Mouse (Mus musculus): ENCODE results near the gene Rpusd2. TPM values are rescaled to one million over a fixed set of nuclear protein-coding genes. Genes with fewer than 3 reads are reported as not detected.
"Not testable (repeated sequence)": the region's sequence is repeated elsewhere in the genome, so short reads cannot be mapped to it uniquely, and the experiment has no call there.

Rpusd2 gene
- polyA plus RNA-seq, 1 experiment from 2014 or later: 5.0 TPM

DNA sequence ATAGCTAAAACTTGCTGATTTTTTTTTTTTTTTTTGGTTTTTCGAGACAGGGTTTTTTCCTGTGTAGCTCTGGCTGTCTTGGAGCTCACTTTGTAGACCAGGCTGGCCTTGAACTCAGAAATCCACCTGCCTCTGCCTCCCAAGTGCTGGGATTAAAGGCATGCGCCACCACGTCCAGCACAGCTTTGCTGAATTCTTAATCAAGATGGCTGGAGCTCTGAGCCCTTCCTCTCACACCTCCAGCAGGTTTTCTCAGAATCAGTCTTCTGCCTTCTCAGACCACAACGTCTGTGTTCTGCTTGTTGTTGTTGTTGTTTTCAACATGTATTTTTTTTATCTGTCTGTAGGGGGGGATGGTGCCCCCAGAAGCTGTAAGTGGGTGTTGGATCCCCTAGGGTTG lies 18.3 kb upstream of the Rpusd2 start:
- H3K27ac ChIP-seq (ENCODE audit: poor library complexity, severe bottlenecking); H3K9ac ChIP-seq; H3K4me2 ChIP-seq; H3K27me3 ChIP-seq (replicated peaks); H3K4me3 ChIP-seq; H3K9me3 ChIP-seq (replicated peaks); ATAC-seq (ENCODE audit: insufficient number of reproducible peaks, low FRiP score): not testable (repeated sequence)
- 74% methylated on average over 4 of the region's 4 CpGs for WGBS
- peaks cover 21% of the 10 kb centered on the region for H3K36me3 ChIP-seq
- peaks cover 22% of the 10 kb centered on the region for H3K4me1 ChIP-seq (replicated peaks)

DNA sequence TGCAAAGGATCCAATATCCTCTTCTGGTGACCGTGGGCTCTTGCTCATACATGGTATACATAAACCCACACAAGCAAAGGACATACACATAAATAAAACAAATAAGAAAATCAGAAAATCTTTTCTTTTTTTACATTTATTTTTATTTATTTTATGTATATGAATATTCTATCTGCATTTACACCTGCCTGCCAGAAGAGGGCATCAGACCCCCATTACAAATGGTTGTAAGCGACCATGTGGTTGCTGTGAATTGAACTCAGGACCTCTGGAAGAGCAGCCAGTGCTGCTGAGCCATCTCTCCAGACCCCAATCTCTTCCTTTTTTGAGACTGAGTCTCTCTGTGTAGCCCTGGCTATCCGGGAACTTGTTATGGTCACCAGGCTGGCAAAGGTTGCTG lies 16.9 kb upstream of the Rpusd2 start:
- H3K4me3 ChIP-seq: no peak overlapping the region
- no peak for ATAC-seq (ENCODE audit: insufficient number of reproducible peaks, low FRiP score)
- H3K36me3 ChIP-seq: peaks cover 34% of the 10 kb centered on the region
- no peak overlapping the region for H3K27ac ChIP-seq (ENCODE audit: poor library complexity, severe bottlenecking)
- H3K9ac ChIP-seq: no peak overlapping the region
- peaks cover 22% of the 10 kb centered on the region for H3K4me1 ChIP-seq (replicated peaks)
- no peaks in the 10 kb centered on the region for H3K27me3 ChIP-seq (replicated peaks)
- H3K4me2 ChIP-seq: no peak overlapping the region
- peaks cover 3% of the 10 kb centered on the region; the same call in 1 of the 2 replicates for H3K9me3 ChIP-seq (replicated peaks)
- WGBS: 90% methylated on average over 3 of the region's 3 CpGs

DNA sequence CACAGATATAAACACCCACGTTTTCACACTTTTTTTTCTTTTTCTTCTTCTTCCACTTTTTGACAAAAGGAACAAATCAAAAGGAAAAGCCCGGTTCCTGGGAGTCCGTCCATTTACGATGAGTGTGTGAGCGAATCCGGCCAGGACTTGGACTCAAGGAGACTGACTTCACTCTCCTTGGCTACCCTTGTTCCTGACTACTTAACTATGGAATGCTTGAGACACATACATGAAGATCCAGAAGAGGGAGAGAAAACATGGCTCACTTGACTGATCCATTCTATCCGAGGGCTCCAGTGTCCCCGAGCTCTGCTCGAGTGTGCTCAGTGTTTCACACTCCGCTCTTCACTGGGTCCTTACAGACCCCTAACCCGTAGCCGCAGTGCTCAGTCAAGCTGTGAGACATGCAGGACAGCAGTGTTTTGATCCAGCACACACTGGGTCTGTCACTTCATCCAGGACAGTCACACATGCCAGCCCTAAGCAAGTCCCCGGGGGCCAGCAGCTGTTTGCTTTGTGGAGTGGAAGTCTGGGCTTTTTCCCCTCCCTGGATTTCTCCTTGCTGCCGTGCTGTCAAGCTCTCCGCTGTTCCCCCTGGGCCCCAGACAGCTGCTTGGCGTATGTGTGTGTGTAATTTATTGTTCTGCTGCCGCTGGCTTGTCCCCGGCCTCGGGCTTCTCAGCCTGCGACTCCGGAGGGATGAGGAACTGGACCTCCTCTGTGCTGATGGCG lies 16.0 kb upstream of the Rpusd2 start:
- no peak overlapping the region for H3K27ac ChIP-seq (ENCODE audit: poor library complexity, severe bottlenecking)
- H3K9me3 ChIP-seq (replicated peaks): peaks cover 3% of the 10 kb centered on the region; the same call in 1 of the 2 replicates
- H3K4me2 ChIP-seq: peak overlapping the region; percentile 26
- H3K4me3 ChIP-seq: 0 out of 2 replicates have a peak overlapping the region, but pooled peaks have one; percentile 2
- ATAC-seq (ENCODE audit: insufficient number of reproducible peaks, low FRiP score): no peak
- peaks cover 41% of the 10 kb centered on the region for H3K36me3 ChIP-seq
- no peaks in the 10 kb centered on the region for H3K27me3 ChIP-seq (replicated peaks)
- WGBS: 54% methylated on average over 22 of the region's 22 CpGs
- H3K9ac ChIP-seq: no peak overlapping the region
- H3K4me1 ChIP-seq (replicated peaks): peaks cover 22% of the 10 kb centered on the region

DNA sequence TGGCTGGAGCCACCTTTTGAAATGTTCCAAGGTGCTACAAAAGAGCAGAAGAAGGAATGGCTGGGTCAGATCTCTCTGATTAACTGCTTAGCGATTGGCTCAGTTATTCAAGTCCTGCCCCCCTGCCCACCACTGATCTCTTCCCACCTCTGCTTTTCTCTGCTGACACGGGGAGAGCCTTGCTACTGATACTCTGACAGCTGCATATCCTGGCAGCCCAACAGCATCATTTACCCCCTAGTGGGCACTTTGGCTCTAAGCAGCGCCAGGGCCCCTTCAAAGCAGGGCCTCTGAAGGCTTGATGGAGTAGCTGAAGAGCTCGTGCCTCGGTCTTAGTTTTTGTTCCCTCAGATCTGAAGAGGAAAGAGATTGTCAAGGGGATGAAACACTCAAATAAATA lies 15.5 kb upstream of the Rpusd2 start:
- H3K9ac ChIP-seq: no peak overlapping the region
- 15% methylated on average over 5 of the region's 5 CpGs for WGBS
- ATAC-seq (ENCODE audit: insufficient number of reproducible peaks, low FRiP score): no peak

DNA sequence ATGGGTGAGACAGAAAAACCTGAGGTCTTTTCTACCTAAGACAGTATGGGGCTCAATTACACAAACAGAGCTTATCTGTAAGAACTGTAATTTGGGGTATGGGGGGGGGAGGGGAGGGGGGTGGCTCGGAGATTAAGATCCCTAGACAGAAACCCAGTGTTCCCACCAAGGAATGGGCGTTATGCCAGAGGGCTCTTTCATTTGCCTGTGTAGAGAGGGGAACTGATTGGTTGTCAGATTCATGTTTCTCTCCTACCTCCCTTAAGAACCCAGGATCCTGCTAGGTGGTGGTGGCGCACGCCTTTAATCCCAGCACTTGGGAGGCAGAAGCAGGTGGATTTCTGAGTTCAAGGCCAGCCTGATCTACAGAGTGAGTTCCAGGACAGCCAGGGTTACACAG lies 15.1 kb upstream of the Rpusd2 start:
- peaks cover 43% of the 10 kb centered on the region for H3K36me3 ChIP-seq

More for the DNA sequence above, 15.5 kb upstream of the Rpusd2 start:
- peaks cover 41% of the 10 kb centered on the region for H3K36me3 ChIP-seq
- no peaks in the 10 kb centered on the region for H3K27me3 ChIP-seq (replicated peaks)
- no peak overlapping the region for H3K27ac ChIP-seq (ENCODE audit: poor library complexity, severe bottlenecking)
- peak overlapping the region; percentile 26 for H3K4me2 ChIP-seq
- peaks cover 3% of the 10 kb centered on the region; the same call in 1 of the 2 replicates for H3K9me3 ChIP-seq (replicated peaks)
- peaks cover 22% of the 10 kb centered on the region for H3K4me1 ChIP-seq (replicated peaks)
- 0 out of 2 replicates have a peak overlapping the region, but pooled peaks have one; percentile 2 for H3K4me3 ChIP-seq

DNA sequence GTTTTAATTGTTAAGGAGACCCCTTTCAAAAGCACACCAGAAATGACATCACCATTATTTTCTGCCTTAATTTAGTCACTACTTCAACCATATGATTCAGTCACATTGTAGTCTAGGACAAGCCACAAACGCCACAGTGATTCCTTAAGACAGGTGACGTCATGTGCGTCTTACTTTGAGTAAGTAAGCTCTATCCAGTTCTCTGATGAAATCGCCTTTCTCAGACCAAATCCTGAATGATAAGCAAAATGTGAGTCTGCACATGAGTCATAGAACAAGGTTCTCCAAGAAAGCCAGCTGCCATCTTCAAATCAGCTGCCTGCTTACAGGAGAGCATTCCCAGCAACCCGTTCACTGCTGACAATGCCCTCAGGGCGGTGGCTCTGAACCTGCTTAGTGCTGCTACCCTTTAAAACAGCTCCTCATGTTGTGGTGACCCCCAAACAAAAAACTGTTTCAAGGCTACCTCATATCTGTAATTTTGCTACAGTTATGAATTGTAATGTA lies 11.4 kb upstream of the Rpusd2 start:
- no peaks in the 10 kb centered on the region for H3K27me3 ChIP-seq (replicated peaks)
- H3K4me3 ChIP-seq: no peak overlapping the region
- H3K4me1 ChIP-seq (replicated peaks): peaks cover 17% of the 10 kb centered on the region
- 92% methylated on average over 6 of the region's 6 CpGs for WGBS
- H3K36me3 ChIP-seq: peaks cover 52% of the 10 kb centered on the region
- no peak overlapping the region for H3K4me2 ChIP-seq
- H3K9ac ChIP-seq: no peak overlapping the region
- ATAC-seq (ENCODE audit: insufficient number of reproducible peaks, low FRiP score): no peak
- H3K27ac ChIP-seq (ENCODE audit: poor library complexity, severe bottlenecking): no peak overlapping the region
- H3K9me3 ChIP-seq (replicated peaks): no peaks in the 10 kb centered on the region

More for the DNA sequence above, 15.1 kb upstream of the Rpusd2 start:
- Histone ChIP-seq H3K4me2 (no peak overlapping the region), H3K27ac (ENCODE audit: poor library complexity, severe bottlenecking) (no peak overlapping the region), H3K4me3 (no peak overlapping the region), H3K9me3 (replicated peaks) (peaks cover 3% of the 10 kb centered on the region; the same call in 1 of the 2 replicates), H3K27me3 (replicated peaks) (no peaks in the 10 kb centered on the region), H3K4me1 (replicated peaks) (peaks cover 22% of the 10 kb centered on the region), H3K9ac (no peak overlapping the region)
- no peak for ATAC-seq (ENCODE audit: insufficient number of reproducible peaks, low FRiP score)
- 54% methylated on average over 4 of the region's 4 CpGs for WGBS

DNA sequence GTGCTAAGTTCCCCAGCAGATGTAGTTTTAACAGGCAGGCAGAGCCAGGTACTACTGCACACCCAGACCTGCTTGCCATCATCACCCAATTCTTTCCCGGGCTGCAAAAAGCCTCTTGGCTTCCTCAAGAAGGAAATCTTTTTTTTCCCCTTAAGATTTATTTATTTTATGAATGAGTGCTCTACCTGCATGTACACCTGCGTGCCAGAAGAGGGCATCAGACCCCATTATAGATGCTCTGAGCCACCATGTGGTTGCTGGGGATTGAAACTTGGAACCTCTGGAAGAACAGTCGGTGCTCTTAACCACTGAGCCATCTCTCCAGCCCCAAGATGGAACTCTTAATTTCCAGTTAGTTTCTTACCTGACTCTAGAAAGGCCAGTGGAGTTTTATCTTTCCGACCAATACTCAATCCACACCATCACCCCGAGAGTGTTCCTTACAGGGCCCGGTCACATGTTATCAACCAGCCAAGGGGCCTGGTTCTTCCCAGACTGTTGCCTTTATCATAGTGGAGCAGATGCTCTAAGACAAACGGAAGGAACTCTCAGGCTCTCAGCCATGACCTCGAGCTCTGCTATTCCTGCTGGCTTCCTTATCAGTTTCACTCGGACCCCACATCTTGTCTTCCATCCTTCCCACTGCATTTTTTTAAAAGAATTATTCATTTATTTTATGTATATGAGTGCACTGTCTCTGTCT lies 9.9 kb upstream of the Rpusd2 start:
- ATAC-seq (ENCODE audit: insufficient number of reproducible peaks, low FRiP score): no peak
- no peak overlapping the region for H3K4me2 ChIP-seq
- H3K27ac ChIP-seq (ENCODE audit: poor library complexity, severe bottlenecking): no peak overlapping the region
- no peak overlapping the region for H3K4me3 ChIP-seq
- H3K9ac ChIP-seq: no peak overlapping the region
- no peaks in the 10 kb centered on the region for H3K27me3 ChIP-seq (replicated peaks)
- no peaks in the 10 kb centered on the region for H3K9me3 ChIP-seq (replicated peaks)
- H3K4me1 ChIP-seq (replicated peaks): peaks cover 9% of the 10 kb centered on the region
- H3K36me3 ChIP-seq: peaks cover 50% of the 10 kb centered on the region
- 50% methylated on average over 9 of the region's 9 CpGs for WGBS

DNA sequence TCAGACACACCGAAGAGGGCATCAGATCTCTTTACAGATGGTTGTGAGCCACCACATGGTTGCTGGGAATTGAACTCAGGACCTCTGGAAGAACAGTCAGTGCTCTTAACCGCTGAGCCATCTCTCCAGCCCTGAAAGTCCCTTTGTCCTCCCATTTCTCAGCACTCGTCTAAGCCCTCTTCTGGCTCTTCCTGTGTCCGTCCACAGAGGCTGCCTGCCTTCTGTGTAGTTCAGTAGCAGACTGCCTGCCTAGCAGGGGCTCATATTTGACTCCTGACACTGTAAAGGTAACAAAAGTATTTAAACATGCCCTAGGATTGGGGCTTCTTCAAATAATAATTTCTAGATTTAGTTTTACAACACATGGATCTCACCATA lies 9.4 kb upstream of the Rpusd2 start:
- Histone ChIP-seq H3K27me3 (replicated peaks) (no peaks in the 10 kb centered on the region), H3K4me1 (replicated peaks) (peaks cover 9% of the 10 kb centered on the region), H3K27ac (ENCODE audit: poor library complexity, severe bottlenecking) (no peak overlapping the region), H3K9me3 (replicated peaks) (no peaks in the 10 kb centered on the region), H3K36me3 (peaks cover 47% of the 10 kb centered on the region), H3K4me2 (no peak overlapping the region), H3K4me3 (no peak overlapping the region), H3K9ac (no peak overlapping the region)
- ATAC-seq (ENCODE audit: insufficient number of reproducible peaks, low FRiP score): no peak
- 69% methylated on average over 4 of the region's 4 CpGs for WGBS

DNA sequence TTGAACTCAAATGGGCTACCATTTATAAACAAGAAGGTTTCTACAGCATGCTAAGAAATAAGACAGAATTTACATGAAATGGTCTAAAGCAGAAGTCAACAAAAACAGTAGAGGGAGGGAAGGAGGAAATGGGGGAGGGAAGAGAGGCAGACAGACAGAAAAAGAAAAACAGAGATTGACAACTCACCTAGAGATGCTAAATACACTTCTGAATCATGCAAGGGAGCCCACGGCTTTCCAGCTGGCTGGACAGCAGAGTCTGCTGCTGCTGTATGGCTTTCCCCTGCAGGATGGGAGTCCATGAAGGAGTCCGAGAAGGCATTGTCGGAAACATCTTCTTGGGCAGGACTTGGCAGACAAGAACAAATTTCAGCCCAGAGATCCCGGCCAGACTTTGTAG lies 7.6 kb upstream of the Rpusd2 start:
- H3K4me1 ChIP-seq (replicated peaks): peaks cover 9% of the 10 kb centered on the region
- WGBS: 90% methylated on average over 4 of the region's 4 CpGs
- no peak for ATAC-seq (ENCODE audit: insufficient number of reproducible peaks, low FRiP score)
- no peak overlapping the region for H3K9ac ChIP-seq
- H3K4me2 ChIP-seq: no peak overlapping the region
- H3K9me3 ChIP-seq (replicated peaks): no peaks in the 10 kb centered on the region
- H3K27me3 ChIP-seq (replicated peaks): no peaks in the 10 kb centered on the region
- H3K4me3 ChIP-seq: no peak overlapping the region
- H3K36me3 ChIP-seq: peaks cover 34% of the 10 kb centered on the region
- H3K27ac ChIP-seq (ENCODE audit: poor library complexity, severe bottlenecking): no peak overlapping the region

DNA sequence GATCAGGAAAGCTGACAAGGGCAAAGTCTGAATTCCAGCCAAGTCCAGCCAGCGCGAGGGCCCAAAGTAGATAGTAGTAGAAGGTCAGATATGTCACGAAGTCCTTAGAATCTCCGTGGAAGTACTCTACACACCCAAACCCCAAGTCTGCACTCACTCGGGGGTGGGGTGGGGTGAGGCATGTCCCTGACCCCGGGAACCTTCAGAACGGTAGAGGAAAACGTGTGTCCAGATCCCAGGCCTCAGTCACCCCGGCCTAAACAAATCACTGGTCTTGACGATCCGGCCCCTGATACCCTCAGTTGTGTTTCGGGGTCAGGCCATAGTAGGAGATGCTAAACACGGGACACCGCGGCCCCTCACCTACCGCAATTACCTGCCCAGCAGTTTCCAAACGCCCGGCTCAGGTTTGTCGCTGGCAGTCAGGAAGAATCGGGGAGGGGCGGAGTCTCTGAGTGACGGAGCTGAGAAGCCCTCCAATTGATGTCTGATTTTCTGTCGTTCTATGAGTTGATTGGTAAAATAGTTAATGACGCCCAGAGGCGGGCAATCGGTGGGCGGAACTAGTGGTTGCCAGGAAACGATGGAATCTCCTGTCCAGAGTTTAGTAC lies 5.5 kb upstream of the Rpusd2 start, which contains the start of gene Ccdc32:
Ccdc32 (minus strand) TSS at position 453 of the 611 bp plus-strand sequence.
- Histone ChIP-seq H3K4me3 (peak within 1 kb of the TSS; percentile 74), H3K9me3 (replicated peaks) (no peaks in the 10 kb centered on the region), H3K27ac (ENCODE audit: poor library complexity, severe bottlenecking) (no peak within 1 kb of the TSS), H3K27me3 (replicated peaks) (no peaks in the 10 kb centered on the region), H3K9ac (peak within 1 kb of the TSS; percentile 80), H3K4me1 (replicated peaks) (peaks cover 9% of the 10 kb centered on the region), H3K36me3 (peaks cover 21% of the 10 kb centered on the region; the same call in 1 of the 2 replicates), H3K4me2 (peak within 1 kb of the TSS; percentile 75)
- under 1% methylated on average over 28 of the region's 28 CpGs for WGBS
- ATAC-seq (ENCODE audit: insufficient number of reproducible peaks, low FRiP score): peak; percentile 92

DNA sequence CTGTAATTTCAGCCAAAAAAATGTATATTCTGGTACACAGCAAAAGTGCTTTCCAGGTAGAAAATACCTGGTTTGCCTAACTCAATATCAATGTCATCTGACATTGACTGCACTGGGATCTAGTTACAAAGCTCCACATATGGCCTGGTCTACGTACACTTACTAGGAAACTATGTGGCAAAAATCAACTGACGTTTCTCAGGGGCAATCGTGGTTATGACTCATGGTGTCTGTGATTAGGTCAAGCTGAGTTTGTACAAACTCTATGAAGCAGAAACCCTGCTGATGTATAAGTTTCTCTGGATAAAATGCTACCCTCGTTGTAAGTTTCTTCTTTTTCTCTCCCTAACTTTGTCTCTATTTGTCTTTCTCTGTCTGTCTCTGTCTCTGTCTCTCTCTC lies 2.4 kb upstream of the Rpusd2 start:
- 61% methylated on average over 4 of the region's 4 CpGs for WGBS
- Histone ChIP-seq H3K9me3 (replicated peaks) (no peaks in the 10 kb centered on the region), H3K4me1 (replicated peaks) (peaks cover 15% of the 10 kb centered on the region)

More for the DNA sequence above, 2.4 kb upstream of the Rpusd2 start:
- Histone ChIP-seq H3K27ac (ENCODE audit: poor library complexity, severe bottlenecking) (no peak overlapping the region), H3K4me2 (no peak overlapping the region), H3K36me3 (peaks cover 5% of the 10 kb centered on the region), H3K9ac (no peak overlapping the region), H3K4me3 (no peak overlapping the region), H3K27me3 (replicated peaks) (no peaks in the 10 kb centered on the region)
- no peak for ATAC-seq (ENCODE audit: insufficient number of reproducible peaks, low FRiP score)

Measured in heart, embryonic 12.5 days (tissue).